Mouse (Mus musculus) megakaryocyte, embryonic 14.5 days (primary cell): ENCODE results near the gene Pou6f1. TPM values are rescaled to one million over a fixed set of nuclear protein-coding genes. Genes with fewer than 3 reads are reported as not detected.
A peak's percentile ranks its signal among the peaks of the same experiment; 100 is the strongest.

Experiments
- H3K27me3 ChIP-seq: replicated peaks from 2 replicates; pipeline ENCODE3; 2012; ENCODE audit warnings: inconsistent platforms
- H3K36me3 ChIP-seq: replicated peaks from 2 replicates; pipeline ENCODE3; 2012; ENCODE audit warnings: low read length, inconsistent platforms, mixed read lengths
- H3K4me1 ChIP-seq: 2 replicates; pipeline ENCODE4 v1.6.1; 2012; ENCODE audit warnings: inconsistent platforms
- H3K4me3 ChIP-seq: replicated peaks from 2 replicates; pipeline ENCODE3; 2012; ENCODE audit warnings: moderate library complexity, mild to moderate bottlenecking, inconsistent platforms
- H3K9me3 ChIP-seq: 2 replicates; pipeline ENCODE4 v1.6.1; 2012; ENCODE audit warnings: inconsistent platforms
- FLI1 ChIP-seq: IDR thresholded peaks from 2 replicates; pipeline ENCODE4 v1.6.1; 2012; ENCODE audit warnings: low read length, inconsistent platforms, mixed read lengths
- GATA1 ChIP-seq: IDR thresholded peaks from 3 replicates; pipeline ENCODE4 v1.6.1; 2012; ENCODE audit warnings: mixed read lengths, low read length, inconsistent platforms, borderline replicate concordance
- polyA plus RNA-seq: library from polyadenylated mRNA; stranded (reverse); fragments of >175 nt; gene quantifications from 2 replicates; pipeline ENCODE4 v1.2.3, GENCODE M21; 2012; ENCODE audit warnings: low replicate concordance; ENCODE audit not compliant: insufficient read depth

Gene Pou6f1
- polyA plus RNA-seq, 1 experiment = 2.9 TPM

DNA sequence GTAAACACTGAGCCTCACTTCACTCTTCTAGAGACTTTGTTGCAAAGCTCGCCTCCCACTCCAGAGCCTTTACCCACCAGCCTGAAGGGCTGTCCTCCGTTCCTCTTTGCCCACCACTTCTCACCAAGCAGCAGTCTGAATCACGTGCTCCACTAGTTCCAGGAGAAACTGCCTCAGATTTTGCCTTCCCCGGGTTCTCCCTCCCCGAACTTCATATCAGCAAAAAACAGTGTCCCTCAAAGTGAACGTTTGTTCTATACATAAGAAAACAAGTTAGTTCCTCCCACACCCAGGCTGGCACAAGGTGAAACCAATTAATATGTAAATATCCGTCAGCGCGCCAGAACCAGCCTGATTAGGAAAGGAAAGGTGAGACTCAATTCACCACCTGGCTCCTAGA, 35.5 kb upstream of the Pou6f1 start:
- TF ChIP-seq FLI1 (no peak), GATA1 (no peak)
- Histone ChIP-seq H3K9me3 (no peaks in the 10 kb centered on the region), H3K4me3 (peak overlapping the region; percentile 93), H3K4me1 (peaks cover 77% of the 10 kb centered on the region), H3K27me3 (peaks cover 35% of the 10 kb centered on the region), H3K36me3 (peaks cover 11% of the 10 kb centered on the region)

- Histone ChIP-seq H3K36me3 (peaks cover 4% of the 10 kb centered on the region), H3K27me3 (peaks cover 41% of the 10 kb centered on the region), H3K4me1 (peaks cover 76% of the 10 kb centered on the region), H3K9me3 (no peaks in the 10 kb centered on the region), H3K4me3 (no peak overlapping the region)
- TF ChIP-seq GATA1 = no peak
- TF ChIP-seq FLI1 = no peak
Observed at GRCm38 (mm10) chr15:100633341-100633740, 33.6 kb upstream of the Pou6f1 start.

GRCm38 (mm10) chr15:100632323-100632722, 32.5 kb upstream of the Pou6f1 start:
- Histone ChIP-seq H3K4me3 (no peak overlapping the region), H3K4me1 (peaks cover 76% of the 10 kb centered on the region), H3K36me3 (peaks cover 4% of the 10 kb centered on the region), H3K27me3 (peaks cover 41% of the 10 kb centered on the region), H3K9me3 (no peaks in the 10 kb centered on the region)
- TF ChIP-seq FLI1 (no peak), GATA1 (no peak)

DNA sequence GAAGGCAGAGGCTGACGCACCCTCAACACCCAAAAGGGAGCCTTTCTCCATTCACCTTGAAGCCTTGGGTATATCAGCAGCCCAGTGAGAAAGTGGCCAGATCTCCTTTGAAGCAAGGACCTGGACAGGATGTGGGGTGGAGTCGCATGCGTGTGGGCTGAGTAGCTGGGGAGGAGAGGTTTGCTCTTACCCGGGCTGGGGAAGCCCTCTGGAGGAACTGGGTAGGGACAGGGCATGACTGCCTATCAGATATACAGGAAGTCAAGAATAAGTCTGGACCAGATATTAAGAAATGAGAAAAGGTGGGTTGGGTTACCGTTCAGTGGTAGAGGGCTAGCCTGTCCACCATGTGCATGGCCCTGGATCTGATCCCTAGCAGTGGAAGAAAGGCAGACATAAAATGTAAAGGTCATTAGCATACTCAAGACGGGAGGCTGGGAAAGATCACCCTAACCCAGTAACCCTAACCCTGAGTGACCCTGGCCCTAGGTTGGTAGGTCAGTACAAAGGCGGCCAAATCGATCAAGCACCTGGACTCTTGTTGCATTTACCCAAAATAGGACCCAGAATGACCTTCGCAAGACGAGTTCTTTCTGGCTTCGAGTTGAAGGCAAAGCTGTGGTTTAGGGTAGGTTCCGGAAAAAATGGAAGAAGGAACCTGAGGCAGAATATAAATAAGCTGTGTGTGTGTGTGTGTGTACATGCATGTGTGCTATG, 31.8 kb upstream of the Pou6f1 start:
- TF ChIP-seq FLI1 (no peak), GATA1 (no peak)
- H3K4me1 ChIP-seq = peaks cover 71% of the 10 kb centered on the region
- no peaks in the 10 kb centered on the region for H3K9me3 ChIP-seq
- H3K36me3 ChIP-seq = peaks cover 4% of the 10 kb centered on the region
- H3K27me3 ChIP-seq = peaks cover 35% of the 10 kb centered on the region
- no peak overlapping the region for H3K4me3 ChIP-seq

- H3K36me3 ChIP-seq = peaks cover 8% of the 10 kb centered on the region
- no peaks in the 10 kb centered on the region for H3K9me3 ChIP-seq
- H3K27me3 ChIP-seq = peaks cover 20% of the 10 kb centered on the region
- H3K4me1 ChIP-seq = peaks cover 57% of the 10 kb centered on the region
- no peak overlapping the region for H3K4me3 ChIP-seq
- no peak for TF ChIP-seq FLI1
- no peak for TF ChIP-seq GATA1
Observed at GRCm38 (mm10) chr15:100630126-100630525, 30.3 kb upstream of the Pou6f1 start.

GRCm38 (mm10) chr15:100628797-100629196, 29.0 kb upstream of the Pou6f1 start:
- Histone ChIP-seq H3K36me3 (peaks cover 10% of the 10 kb centered on the region), H3K4me3 (no peak overlapping the region), H3K4me1 (peaks cover 63% of the 10 kb centered on the region), H3K9me3 (no peaks in the 10 kb centered on the region), H3K27me3 (peaks cover 13% of the 10 kb centered on the region)
- TF ChIP-seq FLI1 = no peak
- TF ChIP-seq GATA1 = no peak

DNA sequence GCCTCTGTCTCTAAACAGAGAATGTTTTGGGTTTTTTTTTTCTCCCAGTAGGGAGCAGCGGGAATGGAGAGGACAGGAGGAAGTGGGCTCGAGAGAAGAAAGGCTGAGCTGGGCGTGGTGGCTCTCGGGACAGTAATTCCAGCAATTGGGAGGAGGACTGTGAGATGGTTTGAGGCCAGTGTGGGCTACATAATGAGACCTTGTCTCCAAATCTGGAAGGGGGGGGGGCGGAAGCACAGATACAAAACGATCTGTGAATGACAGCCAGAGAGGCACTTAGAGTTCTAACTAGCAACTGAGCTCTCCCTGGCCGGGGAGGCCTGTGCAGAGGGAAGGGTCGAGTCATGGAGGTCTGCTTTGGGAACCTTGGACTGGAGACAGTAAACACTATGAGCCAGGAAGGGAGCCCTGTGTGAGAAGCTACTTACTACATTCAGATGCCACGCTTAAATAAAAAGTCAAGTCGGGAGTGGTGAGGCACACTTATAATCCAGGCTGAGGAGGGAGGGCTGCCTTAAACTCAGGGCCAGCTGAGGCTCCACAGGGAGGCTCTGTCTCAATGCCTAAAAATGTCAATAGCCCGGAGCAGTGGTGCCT, 28.1 kb upstream of the Pou6f1 start:
- Histone ChIP-seq H3K4me1 (peaks cover 62% of the 10 kb centered on the region), H3K27me3 (peaks cover 10% of the 10 kb centered on the region), H3K36me3 (peaks cover 14% of the 10 kb centered on the region), H3K9me3 (no peaks in the 10 kb centered on the region), H3K4me3 (no peak overlapping the region)
- TF ChIP-seq GATA1 (no peak), FLI1 (no peak)

- Histone ChIP-seq H3K4me1 (peaks cover 60% of the 10 kb centered on the region), H3K4me3 (no peak overlapping the region), H3K36me3 (peaks cover 15% of the 10 kb centered on the region), H3K9me3 (no peaks in the 10 kb centered on the region), H3K27me3 (peaks cover 10% of the 10 kb centered on the region)
- TF ChIP-seq GATA1 (no peak), FLI1 (no peak)
Observed at GRCm38 (mm10) chr15:100627287-100627686, 27.5 kb upstream of the Pou6f1 start.

- TF ChIP-seq GATA1 = no peak
- no peak for TF ChIP-seq FLI1
- H3K4me3 ChIP-seq = no peak overlapping the region
- no peaks in the 10 kb centered on the region for H3K9me3 ChIP-seq
- peaks cover 53% of the 10 kb centered on the region for H3K4me1 ChIP-seq
- peaks cover 43% of the 10 kb centered on the region for H3K36me3 ChIP-seq
- H3K27me3 ChIP-seq = no peaks in the 10 kb centered on the region
Observed at GRCm38 (mm10) chr15:100624435-100624834, 24.7 kb upstream of the Pou6f1 start.

GRCm38 (mm10) chr15:100623754-100624153, 24.0 kb upstream of the Pou6f1 start:
- H3K9me3 ChIP-seq = no peaks in the 10 kb centered on the region
- TF ChIP-seq FLI1 (no peak), GATA1 (no peak)
- H3K4me3 ChIP-seq = peak overlapping the region; percentile 21
- peaks cover 50% of the 10 kb centered on the region for H3K36me3 ChIP-seq
- no peaks in the 10 kb centered on the region for H3K27me3 ChIP-seq
- H3K4me1 ChIP-seq = peaks cover 53% of the 10 kb centered on the region
